Mouse (Mus musculus): ENCODE results near the gene Pptc7. TPM values are rescaled to one million over a fixed set of nuclear protein-coding genes. Genes with fewer than 3 reads are reported as not detected.
A peak's percentile ranks its signal among the peaks of the same experiment; 100 is the strongest.

The Pptc7 gene
- polyA plus RNA-seq, 1 experiment from 2014 or later: 8.3 TPM

DNA sequence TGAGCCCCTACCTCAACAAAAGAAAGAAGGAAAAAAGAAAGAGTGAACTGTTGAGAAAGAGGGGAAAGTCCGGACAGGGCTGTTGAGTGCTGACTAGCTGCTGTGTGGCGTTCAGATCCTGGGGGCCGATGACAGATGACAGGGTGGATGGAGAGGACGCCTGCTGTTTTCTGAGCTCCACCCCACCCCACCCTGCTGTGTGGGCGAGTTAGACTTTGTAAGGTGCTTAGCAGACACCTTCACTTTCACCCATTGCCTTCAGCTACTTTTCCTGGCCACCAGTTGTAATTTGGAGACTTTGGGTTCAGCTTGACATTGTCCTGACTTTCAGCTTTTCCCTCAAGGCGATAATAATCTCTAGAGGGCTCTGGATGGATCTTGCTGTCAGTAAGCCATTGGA lies 7.0 kb downstream of the Pptc7 start:
- H3K9me3 ChIP-seq: no peaks in the 10 kb centered on the region
- H3K4me3 ChIP-seq: no peak overlapping the region
- no peak overlapping the region for H3K27ac ChIP-seq
- ATAC-seq (ENCODE audit: low FRiP score): no peak
- peaks cover 56% of the 10 kb centered on the region for H3K4me1 ChIP-seq (replicated peaks)
- no peak overlapping the region for H3K4me2 ChIP-seq
- no peaks in the 10 kb centered on the region for H3K27me3 ChIP-seq
- peaks cover 17% of the 10 kb centered on the region; the same call in 1 of the 2 replicates for H3K36me3 ChIP-seq
- WGBS: 48% methylated on average over 6 of the region's 6 CpGs
- 0 out of 2 replicates have a peak overlapping the region, but pooled peaks have one; percentile 29 for H3K9ac ChIP-seq

DNA sequence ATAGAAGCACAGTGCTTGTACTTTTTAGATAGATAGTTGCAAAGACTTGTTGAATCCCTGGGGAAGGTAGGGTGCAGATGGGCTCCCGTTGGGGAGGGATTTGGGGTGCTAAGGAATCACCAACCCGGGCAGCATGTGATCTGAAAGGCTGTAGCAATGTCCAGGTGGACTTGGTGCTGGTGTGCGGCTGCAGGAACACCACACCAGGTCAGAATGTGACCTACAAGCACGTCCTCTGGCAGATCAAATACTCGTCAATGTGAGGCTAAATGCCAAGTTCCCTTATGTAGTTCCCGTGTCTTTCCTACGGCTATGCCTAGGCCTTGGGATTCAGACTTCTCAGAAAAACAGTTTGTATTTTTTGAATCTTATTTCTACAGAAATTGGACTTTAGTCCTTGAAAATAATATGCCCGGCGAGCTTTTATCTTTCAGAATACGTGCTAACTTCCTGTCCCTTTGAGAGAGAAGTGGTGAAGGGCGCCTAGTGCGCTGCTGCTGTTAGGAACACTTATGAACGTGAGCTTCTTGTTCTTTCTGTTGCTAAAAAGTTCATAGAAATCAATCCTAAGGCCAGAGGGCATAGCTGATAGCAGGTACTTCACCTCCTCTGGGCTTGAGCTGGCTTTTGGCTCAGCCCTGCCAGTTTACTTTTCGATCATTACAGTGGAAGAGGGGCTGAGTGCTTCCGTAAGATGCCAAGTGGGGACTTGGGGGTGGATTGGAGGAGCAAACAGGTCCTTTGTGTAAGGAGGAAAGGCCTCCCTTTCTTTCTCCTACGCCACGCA lies 7.6 kb downstream of the Pptc7 start:
- Histone ChIP-seq H3K27me3 (no peaks in the 10 kb centered on the region), H3K36me3 (peaks cover 17% of the 10 kb centered on the region; the same call in 1 of the 2 replicates), H3K4me3 (no peak overlapping the region), H3K9me3 (no peaks in the 10 kb centered on the region), H3K9ac (0 out of 2 replicates have a peak overlapping the region, but pooled peaks have one; percentile 29), H3K4me2 (no peak overlapping the region), H3K4me1 (replicated peaks) (peaks cover 51% of the 10 kb centered on the region), H3K27ac (no peak overlapping the region)
- ATAC-seq (ENCODE audit: low FRiP score): no peak
- WGBS: 73% methylated on average over 17 of the region's 17 CpGs

GRCm38 (mm10) chr5:122293131-122293530 lies 9.0 kb downstream of the Pptc7 start:
- no peaks in the 10 kb centered on the region for H3K9me3 ChIP-seq
- no peak overlapping the region for H3K9ac ChIP-seq
- H3K36me3 ChIP-seq: 0 out of 2 replicates have a peak, but pooled peaks cover 10% of the 10 kb centered on the region
- ATAC-seq (ENCODE audit: low FRiP score): no peak
- H3K27ac ChIP-seq: no peak overlapping the region
- no peak overlapping the region for H3K4me2 ChIP-seq
- peaks cover 46% of the 10 kb centered on the region for H3K4me1 ChIP-seq (replicated peaks)
- no peak overlapping the region for H3K4me3 ChIP-seq
- H3K27me3 ChIP-seq: no peaks in the 10 kb centered on the region
- 82% methylated on average over 6 of the region's 6 CpGs for WGBS

- H3K36me3 ChIP-seq: 0 out of 2 replicates have a peak, but pooled peaks cover 7% of the 10 kb centered on the region
- peak overlapping the region; percentile 62 for H3K27ac ChIP-seq
- peak overlapping the region; percentile 24; the same call in 1 of the 2 replicates for H3K9ac ChIP-seq
- H3K4me2 ChIP-seq: no peak overlapping the region
- no peak overlapping the region for H3K4me3 ChIP-seq
- no peaks in the 10 kb centered on the region for H3K27me3 ChIP-seq
- WGBS: 39% methylated on average over 3 of the region's 3 CpGs
- H3K4me1 ChIP-seq (replicated peaks): peaks cover 49% of the 10 kb centered on the region
- no peaks in the 10 kb centered on the region for H3K9me3 ChIP-seq
- no peak for ATAC-seq (ENCODE audit: low FRiP score)
Measured at GRCm38 (mm10) chr5:122294219-122294735, 10.1 kb downstream of the Pptc7 start.

DNA sequence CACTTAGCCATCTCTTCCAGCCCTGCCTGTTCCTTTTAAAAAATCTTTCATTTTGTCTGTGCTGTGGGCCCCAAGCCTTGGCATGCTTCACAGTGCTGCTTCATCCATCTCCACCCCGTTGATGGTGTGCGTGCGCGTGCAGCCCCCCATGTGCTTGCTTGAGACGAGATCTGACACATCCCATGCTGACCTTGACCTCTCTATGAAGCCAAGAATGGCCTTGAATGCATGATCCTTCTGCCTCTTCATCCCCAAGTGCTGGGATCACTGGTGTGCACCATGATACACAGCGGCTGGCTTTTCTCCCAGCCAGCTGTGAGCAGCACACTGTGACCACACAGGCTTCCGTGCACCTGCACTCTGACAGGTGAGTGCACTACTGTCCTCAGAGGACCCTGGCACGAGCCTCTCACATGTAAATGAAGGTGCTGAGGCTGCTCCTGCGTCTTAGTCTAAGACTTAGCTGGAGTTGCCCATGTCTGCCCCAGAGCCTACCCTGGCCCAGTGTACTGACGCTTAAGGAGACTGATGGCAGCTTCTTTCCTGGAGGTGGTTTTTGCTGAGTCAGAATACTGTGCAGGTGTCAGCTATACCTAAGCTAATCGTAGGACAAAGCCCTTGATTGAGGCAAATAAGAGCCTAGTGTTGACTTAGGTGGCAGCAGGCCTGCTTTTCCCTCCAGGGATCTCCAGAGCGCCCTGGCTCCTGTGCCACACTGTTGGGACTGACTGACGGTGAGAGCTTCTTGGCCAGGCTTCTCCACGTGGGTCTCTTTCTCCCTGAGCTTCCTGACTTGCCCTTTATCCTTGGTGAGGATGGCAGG lies 11.2 kb downstream of the Pptc7 start:
- H3K4me3 ChIP-seq: no peak overlapping the region

DNA sequence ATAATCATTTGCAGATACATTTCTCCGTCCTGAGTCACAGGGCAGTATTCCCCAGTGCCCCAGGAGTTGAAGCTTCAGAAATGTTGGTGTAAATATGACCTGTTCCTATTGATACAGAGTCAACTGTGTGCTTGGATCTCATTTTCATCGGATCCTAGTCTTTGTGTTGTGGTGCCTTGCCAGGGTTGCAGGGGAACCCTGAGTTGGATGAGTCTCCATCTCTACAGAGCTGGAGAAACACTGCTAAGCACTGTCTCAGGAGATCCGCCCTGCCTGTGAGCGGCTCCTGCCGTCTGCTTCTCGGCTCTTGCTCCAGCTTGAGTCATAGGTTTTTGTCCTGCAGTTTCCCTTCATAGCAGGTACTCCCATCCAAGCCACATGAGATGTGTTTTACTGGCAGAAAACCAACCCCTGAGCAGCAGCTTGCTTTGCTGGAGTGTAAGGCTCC lies 15.9 kb downstream of the Pptc7 start:
- no peaks in the 10 kb centered on the region for H3K9me3 ChIP-seq
- no peak overlapping the region for H3K4me3 ChIP-seq
- WGBS: 89% methylated on average over 6 of the region's 6 CpGs
- no peak overlapping the region for H3K4me2 ChIP-seq
- no peak overlapping the region for H3K27ac ChIP-seq
- H3K27me3 ChIP-seq: no peaks in the 10 kb centered on the region
- H3K4me1 ChIP-seq (replicated peaks): peaks cover 40% of the 10 kb centered on the region
- H3K9ac ChIP-seq: no peak overlapping the region
- no peaks in the 10 kb centered on the region for H3K36me3 ChIP-seq
- ATAC-seq (ENCODE audit: low FRiP score): no peak

More for the DNA sequence above, 11.2 kb downstream of the Pptc7 start:
- no peaks in the 10 kb centered on the region for H3K36me3 ChIP-seq
- peak overlapping the region; percentile 62 for H3K27ac ChIP-seq
- H3K4me1 ChIP-seq (replicated peaks): peaks cover 49% of the 10 kb centered on the region
- no peak for ATAC-seq (ENCODE audit: low FRiP score)
- no peaks in the 10 kb centered on the region for H3K27me3 ChIP-seq
- no peak overlapping the region for H3K4me2 ChIP-seq
- H3K9me3 ChIP-seq: no peaks in the 10 kb centered on the region
- H3K9ac ChIP-seq: peak overlapping the region; percentile 5; the same call in 1 of the 2 replicates
- WGBS: 67% methylated on average over 14 of the region's 14 CpGs

GRCm38 (mm10) chr5:122302810-122303745 lies 18.9 kb downstream of the Pptc7 start:
- Histone ChIP-seq H3K9ac (peak overlapping the region; percentile 49; the same call in 1 of the 2 replicates), H3K27ac (peak overlapping the region; percentile 18; the same call in 1 of the 2 replicates), H3K27me3 (no peaks in the 10 kb centered on the region), H3K4me3 (no peak overlapping the region), H3K4me2 (no peak overlapping the region), H3K36me3 (no peaks in the 10 kb centered on the region; the same call in 1 of the 2 replicates), H3K9me3 (no peaks in the 10 kb centered on the region), H3K4me1 (replicated peaks) (peaks cover 34% of the 10 kb centered on the region)
- whole genome bisulfite sequencing: 72% methylated on average over 17 of the region's 17 CpGs
- ATAC-seq (ENCODE audit: low FRiP score): no peak

DNA sequence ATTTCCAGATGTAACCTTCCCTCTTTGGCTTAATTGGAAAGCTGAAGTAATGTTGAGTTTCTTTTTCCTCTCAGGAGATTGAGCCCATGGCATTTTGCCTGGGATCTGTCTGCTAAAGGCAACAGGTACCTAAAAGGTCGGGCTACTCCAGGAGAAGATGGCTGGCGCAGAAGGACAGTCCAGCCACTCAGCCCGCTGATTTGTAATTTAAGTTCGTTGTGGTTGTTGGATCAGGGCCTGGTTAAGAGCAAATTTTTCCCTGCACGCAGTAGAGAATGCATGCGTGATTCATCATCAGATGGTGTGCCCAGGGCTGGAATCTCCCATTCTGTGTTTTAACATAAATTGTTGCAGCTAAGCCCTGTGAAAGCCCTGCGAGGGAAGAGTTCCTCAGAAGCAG lies 19.8 kb downstream of the Pptc7 start:
- Histone ChIP-seq H3K4me1 (replicated peaks) (peaks cover 30% of the 10 kb centered on the region), H3K9ac (no peak overlapping the region), H3K27me3 (no peaks in the 10 kb centered on the region), H3K4me3 (no peak overlapping the region), H3K4me2 (no peak overlapping the region), H3K27ac (peak overlapping the region; percentile 15; the same call in 1 of the 2 replicates), H3K36me3 (no peaks in the 10 kb centered on the region; the same call in 1 of the 2 replicates), H3K9me3 (no peaks in the 10 kb centered on the region)
- WGBS: 92% methylated on average over 7 of the region's 7 CpGs
- ATAC-seq (ENCODE audit: low FRiP score): no peak

GRCm38 (mm10) chr5:122304541-122304940 lies 20.4 kb downstream of the Pptc7 start:
- Histone ChIP-seq H3K9me3 (no peaks in the 10 kb centered on the region), H3K4me1 (replicated peaks) (peaks cover 30% of the 10 kb centered on the region), H3K27me3 (no peaks in the 10 kb centered on the region), H3K27ac (no peak overlapping the region), H3K4me3 (no peak overlapping the region), H3K4me2 (no peak overlapping the region), H3K9ac (no peak overlapping the region), H3K36me3 (peaks cover 2% of the 10 kb centered on the region)
- 81% methylated on average over 6 of the region's 6 CpGs for WGBS
- no peak for ATAC-seq (ENCODE audit: low FRiP score)

DNA sequence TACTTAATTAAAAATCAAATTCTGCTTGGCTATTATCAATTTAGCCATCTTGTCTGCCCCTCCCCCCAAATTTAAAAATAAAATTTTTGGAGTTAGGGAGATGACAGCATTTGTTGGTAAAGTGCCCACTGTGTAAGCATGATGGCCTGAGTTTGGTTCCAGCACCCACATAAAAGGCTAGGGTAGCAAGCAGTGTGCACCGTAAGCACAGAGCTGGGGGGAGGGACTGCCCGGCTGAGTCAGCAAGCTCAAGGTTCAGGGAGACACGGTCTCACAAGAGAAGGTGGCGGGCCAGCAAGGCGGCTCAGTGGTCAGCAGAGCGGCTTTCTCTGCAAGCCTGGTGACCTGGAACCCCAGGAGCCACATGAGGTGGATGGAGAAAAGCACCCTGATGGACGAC lies 21.3 kb downstream of the Pptc7 start:
- no peak for ATAC-seq (ENCODE audit: low FRiP score)
- WGBS: 91% methylated on average over 7 of the region's 7 CpGs
- no peak overlapping the region for H3K9ac ChIP-seq
- no peak overlapping the region for H3K4me2 ChIP-seq
- no peak overlapping the region for H3K27ac ChIP-seq
- H3K9me3 ChIP-seq: no peaks in the 10 kb centered on the region
- H3K36me3 ChIP-seq: peaks cover 5% of the 10 kb centered on the region
- no peak overlapping the region for H3K4me3 ChIP-seq
- peaks cover 30% of the 10 kb centered on the region for H3K4me1 ChIP-seq (replicated peaks)
- no peaks in the 10 kb centered on the region for H3K27me3 ChIP-seq

DNA sequence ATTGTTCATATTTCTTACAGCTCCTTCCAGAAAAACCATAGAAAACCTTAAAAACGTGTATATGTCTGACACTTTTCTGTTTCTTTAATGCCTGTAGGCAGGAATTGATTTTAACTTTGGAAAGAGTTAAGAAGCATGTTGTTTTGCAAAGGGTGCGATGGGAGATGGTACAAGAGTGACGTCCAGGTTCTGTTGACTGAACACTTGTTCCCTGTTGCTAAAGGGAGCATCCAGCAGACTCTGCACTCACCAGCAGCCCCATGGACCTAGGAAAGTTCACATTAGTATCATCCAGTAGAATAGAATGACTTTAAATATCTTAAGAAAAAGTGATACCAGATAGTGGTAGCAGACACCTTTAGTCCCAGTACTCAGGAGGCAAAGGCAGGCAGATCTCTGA lies 22.4 kb downstream of the Pptc7 start:
- Histone ChIP-seq H3K4me3 (no peak overlapping the region), H3K27me3 (no peaks in the 10 kb centered on the region), H3K4me1 (replicated peaks) (peaks cover 31% of the 10 kb centered on the region), H3K36me3 (peaks cover 12% of the 10 kb centered on the region), H3K4me2 (no peak overlapping the region), H3K9me3 (no peaks in the 10 kb centered on the region), H3K27ac (no peak overlapping the region), H3K9ac (no peak overlapping the region)
- ATAC-seq (ENCODE audit: low FRiP score): no peak
- 93% methylated on average over 3 of the region's 3 CpGs for WGBS

Measured in hindbrain, embryonic 13.5 days (tissue).